Mouse (Mus musculus) frontal cortex, postnatal 10 days (tissue): ENCODE measurements around the gene Capn7.

Experiments
- DNase-seq, 2 experiments: peaks; one replicate each; pipeline ENCODE4 v3.0.0; 2022; ENCODE audit warnings: low spot score in 2 of 2, mixed read lengths in 1 of 2

The Capn7 gene

DNA sequence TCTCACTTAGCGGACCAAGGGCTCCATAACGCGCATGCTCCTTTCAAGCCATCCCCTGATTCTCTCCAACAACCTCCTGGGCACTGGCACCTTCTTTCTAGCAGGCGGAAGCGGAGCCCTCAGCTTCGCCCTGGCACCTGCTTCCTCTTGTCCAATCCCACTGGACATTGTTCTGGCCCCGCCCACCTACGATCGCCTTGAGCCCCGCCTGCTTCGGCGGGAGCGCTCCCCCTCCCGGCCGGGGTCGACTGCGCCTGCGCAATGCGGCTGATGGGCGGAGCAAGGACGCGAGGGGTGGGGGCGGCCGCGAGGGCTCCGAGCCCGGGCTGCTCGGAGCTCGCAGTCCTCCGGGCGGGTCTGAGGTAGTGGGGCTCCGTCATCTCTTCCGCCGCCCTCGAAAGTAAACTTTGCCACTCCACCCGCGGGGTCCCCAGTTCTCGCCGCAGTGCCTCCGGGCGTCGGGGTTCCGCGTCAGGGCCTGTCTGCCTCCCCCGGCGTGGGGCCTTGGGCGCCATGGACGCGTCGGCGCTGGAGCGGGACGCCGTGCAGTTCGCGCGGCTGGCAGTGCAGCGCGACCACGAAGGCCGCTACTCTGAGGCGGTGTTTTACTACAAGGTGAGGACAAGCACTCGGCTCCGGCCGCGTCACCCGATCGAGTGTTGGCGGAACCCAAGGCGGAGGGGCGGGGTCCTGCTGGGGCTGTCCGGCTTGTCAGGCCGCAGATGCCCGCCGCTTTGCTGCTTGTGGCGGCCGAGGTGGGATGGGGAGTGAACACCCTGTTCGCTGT, at the start of gene Capn7:
Gene Capn7, plus strand, starts transcription at position 270 of the 787 bp plus-strand sequence.
- peak; percentile 94 to 97 for DNase-seq

- DNase-seq: no peak
Measured at GRCm38 (mm10) chr14:31313192-31313591, 23.2 kb upstream of the Capn7 start.

- DNase-seq: no peak
Measured at GRCm38 (mm10) chr14:31316613-31317012, 19.8 kb upstream of the Capn7 start.

GRCm38 (mm10) chr14:31317754-31318153, 18.7 kb upstream of the Capn7 start:
- DNase-seq: no peak

GRCm38 (mm10) chr14:31319546-31319945, 16.9 kb upstream of the Capn7 start:
- DNase-seq: no peak

- no peak for DNase-seq
Measured at GRCm38 (mm10) chr14:31321181-31321580, 15.3 kb upstream of the Capn7 start.

DNA sequence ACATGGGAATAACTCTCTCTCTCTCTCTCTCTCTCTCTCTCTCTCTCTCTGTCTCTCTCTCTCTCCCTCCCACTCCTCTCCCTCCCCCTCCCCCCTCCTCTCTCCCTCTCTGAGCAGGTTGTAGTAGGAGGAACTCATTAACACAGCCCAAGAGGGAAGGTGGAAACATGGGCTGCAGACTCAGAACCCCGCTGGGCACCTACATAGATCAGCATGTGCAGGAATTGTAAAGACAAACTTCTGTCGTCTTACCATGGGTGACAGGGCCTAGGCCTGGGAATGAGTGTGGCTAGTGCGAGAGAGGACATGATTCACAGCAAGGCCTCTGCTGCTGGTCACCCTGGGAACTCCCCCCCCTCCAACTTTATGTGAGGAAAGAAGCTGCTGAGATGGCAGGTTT, 14.2 kb upstream of the Capn7 start:
- DNase-seq: no peak

DNA sequence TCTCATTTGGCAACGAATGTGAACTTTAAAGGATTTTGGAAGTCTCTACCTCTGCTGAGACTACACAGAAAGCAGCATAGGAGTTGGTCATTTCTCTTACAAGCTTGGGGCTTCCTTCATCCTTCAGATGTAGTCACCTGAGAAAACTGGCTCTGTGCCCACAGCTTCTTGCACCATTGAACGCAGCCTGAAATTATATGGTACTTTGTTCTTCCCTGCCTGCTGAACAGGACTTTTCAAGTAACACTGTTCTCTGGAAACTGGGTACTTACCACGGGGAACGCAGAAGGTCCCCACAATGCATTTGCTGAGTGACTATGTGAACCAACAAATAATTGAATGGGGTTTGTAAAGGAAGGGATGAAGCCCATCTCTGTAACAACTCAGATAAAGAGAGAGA, 13.2 kb upstream of the Capn7 start:
- DNase-seq: no peak

DNA sequence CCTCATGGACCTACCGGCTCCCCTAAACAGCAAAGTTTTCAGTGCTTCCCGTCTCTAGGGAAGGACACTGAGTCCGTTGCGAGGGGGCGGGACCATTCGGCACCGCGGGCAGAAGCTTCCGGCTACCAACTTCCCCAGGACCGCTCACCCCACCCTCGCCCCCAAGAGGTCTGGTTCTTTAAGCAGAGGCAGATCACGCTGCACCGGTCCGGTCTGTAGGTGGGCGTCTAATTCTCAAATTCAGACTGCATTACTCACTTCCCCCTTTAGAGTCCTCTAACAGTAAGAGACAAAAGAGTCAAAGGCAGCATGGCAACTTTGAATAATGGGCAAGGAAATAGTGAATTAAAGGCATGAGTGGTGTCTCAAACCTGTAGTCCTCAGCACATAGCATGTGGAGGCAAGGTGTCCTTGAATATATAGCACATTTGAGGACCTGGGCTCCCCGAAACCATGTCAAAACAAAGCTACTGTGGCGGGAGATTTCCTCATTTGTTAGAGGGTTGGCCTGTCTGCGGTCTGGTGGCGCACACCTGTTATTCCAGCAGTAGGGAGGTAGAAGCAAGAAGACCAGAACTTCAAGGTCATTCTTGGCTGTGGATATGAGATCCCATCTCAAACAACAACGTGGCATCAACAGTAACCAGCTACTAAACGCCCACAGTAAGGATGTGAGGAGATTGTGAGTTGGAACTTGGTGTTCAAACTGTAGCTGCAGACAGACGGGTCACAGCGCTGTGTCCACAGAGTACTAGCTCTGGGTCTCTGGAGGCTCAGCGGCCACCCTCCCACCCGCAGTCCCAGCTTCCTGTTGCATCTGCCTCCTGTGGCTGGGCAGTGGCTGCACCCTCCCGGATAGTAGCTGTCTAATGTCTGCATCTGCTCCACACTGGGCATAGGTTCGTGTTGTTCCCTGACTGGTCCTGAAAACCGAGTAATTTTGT, 12.3 kb upstream of the Capn7 start, which contains the start of gene Dnah1:
Gene Dnah1, minus strand, starts transcription at position 48 of the 944 bp plus-strand sequence.
- DNase-seq: peak in 1 of 2 experiments; percentile 22

DNA sequence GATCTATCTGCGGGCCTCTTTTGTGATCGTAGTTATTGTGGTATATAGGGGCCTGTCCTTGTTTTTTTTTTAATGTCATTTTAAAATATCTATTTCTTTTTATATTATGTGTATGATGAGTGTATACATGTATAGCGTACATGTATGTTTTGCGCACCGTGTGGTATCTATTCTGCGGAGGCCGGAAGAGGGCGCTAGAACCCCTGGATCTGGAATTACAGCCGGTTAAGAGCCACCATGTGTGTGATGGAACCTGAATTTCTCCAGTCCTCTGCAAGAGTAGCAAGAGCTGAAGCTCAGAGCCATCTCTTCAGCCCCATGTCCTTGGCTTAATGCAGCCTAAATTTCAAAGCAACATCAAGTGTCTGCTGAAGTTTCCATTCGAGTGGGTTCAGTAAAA, 11.6 kb upstream of the Capn7 start:
- no peak for DNase-seq

DNA sequence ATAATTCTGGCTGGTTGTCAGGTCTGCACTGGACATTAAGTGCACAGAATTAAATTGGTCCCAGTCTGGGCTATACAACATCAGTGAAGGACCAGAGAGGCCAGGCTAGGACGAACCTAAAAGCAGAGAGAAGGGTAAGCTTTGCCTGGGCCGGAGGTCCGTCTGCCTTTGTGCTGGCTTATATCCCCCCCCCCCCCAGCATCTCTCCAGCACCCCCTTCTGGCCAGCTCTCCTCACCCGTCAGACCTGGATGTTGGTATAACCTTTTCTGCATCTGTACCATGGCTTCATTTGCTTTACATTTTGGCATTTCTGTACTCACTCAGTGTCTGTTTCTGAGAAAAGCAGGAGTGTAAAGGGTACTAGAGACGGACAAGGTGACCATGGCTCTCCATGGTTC, 10.9 kb upstream of the Capn7 start:
- DNase-seq: no peak

DNA sequence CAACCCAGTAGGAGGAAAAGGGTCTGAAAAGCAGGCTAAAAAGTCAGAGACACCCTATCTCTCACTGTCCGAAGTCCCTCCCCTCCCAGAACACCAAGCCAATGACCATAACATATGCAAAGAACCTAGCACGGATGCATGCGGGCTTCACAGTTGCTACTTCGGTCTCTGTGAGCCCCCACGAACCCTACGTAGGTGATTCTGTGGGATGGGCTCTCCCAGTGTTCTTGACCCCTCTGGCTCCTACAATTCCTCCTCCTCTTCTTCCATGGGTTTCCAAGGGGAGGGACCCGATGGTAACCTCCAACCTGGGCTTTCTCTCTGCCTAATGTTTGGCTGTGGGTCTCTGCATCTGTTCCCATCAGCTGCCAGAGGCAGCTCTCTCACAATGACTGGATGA, 9.7 kb upstream of the Capn7 start:
- DNase-seq: no peak

- no peak for DNase-seq
Measured at GRCm38 (mm10) chr14:31327196-31327595, 9.2 kb upstream of the Capn7 start.

- DNase-seq: no peak
Measured at GRCm38 (mm10) chr14:31327681-31328080, 8.8 kb upstream of the Capn7 start.

- no peak for DNase-seq
Measured at GRCm38 (mm10) chr14:31329741-31330140, 6.7 kb upstream of the Capn7 start.

GRCm38 (mm10) chr14:31330957-31331356, 5.5 kb upstream of the Capn7 start:
- DNase-seq: no peak

DNA sequence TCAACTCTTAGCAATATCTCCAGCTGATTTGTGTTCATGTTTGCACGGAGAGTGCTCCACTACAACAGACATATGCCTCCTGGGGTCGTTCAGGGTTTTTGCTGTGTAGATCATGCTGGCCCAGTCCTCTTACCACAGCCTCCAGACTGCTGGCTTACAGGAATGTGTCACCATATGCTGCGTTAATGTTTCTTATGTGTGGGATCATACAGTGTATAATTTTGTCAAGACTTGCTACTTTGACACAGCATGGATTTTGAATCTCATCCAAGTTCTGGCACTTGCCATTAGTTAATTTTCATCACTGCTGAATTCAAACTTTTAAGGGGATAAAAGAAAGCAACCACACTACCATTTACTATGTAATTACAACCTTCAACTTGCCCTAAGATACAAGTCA, 673 bp upstream of the Capn7 start:
- no peak for DNase-seq

DNA sequence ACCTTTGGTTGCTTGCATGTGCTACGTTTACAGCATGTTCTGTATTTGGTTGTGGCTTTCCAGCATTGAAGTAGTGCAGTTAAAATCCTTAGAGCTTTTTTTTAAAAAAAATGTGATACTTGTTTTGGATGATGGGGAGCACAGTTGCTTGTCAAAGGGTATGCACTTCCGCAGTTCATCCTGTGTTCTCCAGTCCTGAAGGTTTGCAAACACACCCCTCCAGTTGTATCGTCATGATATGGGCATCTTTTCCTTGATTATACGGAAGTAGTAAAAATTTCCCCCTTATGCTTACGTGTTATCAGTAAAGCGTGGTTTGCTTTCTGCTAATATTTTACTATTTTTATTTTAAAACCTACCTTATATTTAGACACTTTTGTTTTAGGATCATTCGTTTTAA, 968 bp downstream of the Capn7 start:
- DNase-seq: no peak

DNA sequence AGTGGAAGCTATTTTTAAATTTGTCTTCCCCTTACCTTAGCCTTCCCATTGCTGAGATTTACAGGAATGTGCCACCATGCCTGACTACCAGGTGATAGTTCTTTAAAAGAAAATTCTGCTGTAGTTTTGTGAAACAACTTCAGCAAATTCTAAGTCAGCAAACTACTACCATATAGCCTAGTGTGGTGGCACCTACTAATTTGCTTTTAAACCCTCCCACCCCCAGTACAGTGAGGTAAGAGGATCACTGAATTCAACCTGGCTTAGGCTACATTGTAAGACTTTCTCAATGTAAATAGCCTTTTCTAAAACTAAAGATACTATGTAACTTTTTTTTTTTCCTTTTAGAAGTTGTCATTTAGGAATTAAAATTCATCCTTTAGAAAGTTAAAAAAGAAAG, 1.5 kb downstream of the Capn7 start:
- DNase-seq: no peak

- DNase-seq: no peak
Measured at GRCm38 (mm10) chr14:31343241-31343640, 6.8 kb downstream of the Capn7 start.

GRCm38 (mm10) chr14:31345367-31345766, 8.9 kb downstream of the Capn7 start:
- DNase-seq: no peak

GRCm38 (mm10) chr14:31362236-31362635, 25.8 kb downstream of the Capn7 start:
- DNase-seq: no peak

- DNase-seq: no peak
Measured at GRCm38 (mm10) chr14:31364589-31364988, 28.2 kb downstream of the Capn7 start.
